Mouse (Mus musculus) testis, postnatal 14 days (tissue): ENCODE results near the gene Ide.
A peak's percentile ranks its signal among the peaks of the same experiment; 100 is the strongest.

Experiments
- DNase-seq: peaks from one replicate; pipeline ENCODE4 v3.0.0; 2021; ENCODE audit warnings: low spot score

Ide gene

GRCm38 (mm10) chr19:37337752-37338151 lies at the start of gene Ide:
Gene Ide, minus strand, starts transcription at chr19:37337852.
- DNase-seq, result no peak

- DNase-seq, result no peak
These were observed 48.5 kb upstream of the Ide start for GRCm38 (mm10) chr19:37386126-37386525.

- no peak for DNase-seq
These were observed 41.2 kb upstream of the Ide start for GRCm38 (mm10) chr19:37378816-37379215.

- DNase-seq, result no peak
These were observed 39.8 kb upstream of the Ide start for GRCm38 (mm10) chr19:37377404-37377990.

GRCm38 (mm10) chr19:37376841-37377240 lies 39.2 kb upstream of the Ide start:
- no peak for DNase-seq

- DNase-seq, result peak; percentile 96
These were observed 38.3 kb upstream of the Ide start, which contains the start of gene Kif11 for GRCm38 (mm10) chr19:37375755-37376615. Gene Kif11, plus strand, starts transcription at chr19:37376403.

GRCm38 (mm10) chr19:37374941-37375754 lies 37.5 kb upstream of the Ide start:
- DNase-seq, result no peak

GRCm38 (mm10) chr19:37370356-37370755 lies 32.7 kb upstream of the Ide start:
- no peak for DNase-seq

GRCm38 (mm10) chr19:37369921-37370320 lies 32.3 kb upstream of the Ide start:
- no peak for DNase-seq

GRCm38 (mm10) chr19:37368990-37369389 lies 31.3 kb upstream of the Ide start:
- DNase-seq, result no peak

- DNase-seq, result no peak
These were observed 25.7 kb upstream of the Ide start for GRCm38 (mm10) chr19:37363128-37363939.

- DNase-seq, result peak; percentile 43
These were observed 24.9 kb upstream of the Ide start for GRCm38 (mm10) chr19:37362545-37362944.

GRCm38 (mm10) chr19:37360044-37360443 lies 22.4 kb upstream of the Ide start:
- DNase-seq, result no peak

GRCm38 (mm10) chr19:37353331-37353730 lies 15.7 kb upstream of the Ide start:
- DNase-seq, result no peak

- no peak for DNase-seq
These were observed 15.1 kb upstream of the Ide start for GRCm38 (mm10) chr19:37352756-37353155.

GRCm38 (mm10) chr19:37348952-37349351 lies 11.3 kb upstream of the Ide start:
- DNase-seq, result no peak

- DNase-seq, result no peak
These were observed 10.7 kb upstream of the Ide start for GRCm38 (mm10) chr19:37348331-37348730.

GRCm38 (mm10) chr19:37346258-37346657 lies 8.6 kb upstream of the Ide start:
- DNase-seq, result no peak

GRCm38 (mm10) chr19:37343899-37344298 lies 6.2 kb upstream of the Ide start:
- no peak for DNase-seq

GRCm38 (mm10) chr19:37340931-37341330 lies 3.3 kb upstream of the Ide start:
- DNase-seq, result no peak

GRCm38 (mm10) chr19:37340495-37340894 lies 2.8 kb upstream of the Ide start:
- no peak for DNase-seq

- no peak for DNase-seq
These were observed 2.3 kb downstream of the Ide start for GRCm38 (mm10) chr19:37335392-37335791.
